Mouse (Mus musculus) CH12F3 (cell line): ENCODE results near the gene Slc9a8.

Experiments
- in situ Hi-C: fragments of 300-500 bp; cut with MboI; formaldehyde crosslinking; loops from 2 replicates; pipeline ENCODE4 v1.14.3; 2020; ENCODE audit warnings: low sequenced_read_pairs

Gene Slc9a8

GRCm38 (mm10) chr2:167445911-167446780 lies 24.6 kb downstream of the Slc9a8 start:
- in situ Hi-C loops: no loop called here

DNA sequence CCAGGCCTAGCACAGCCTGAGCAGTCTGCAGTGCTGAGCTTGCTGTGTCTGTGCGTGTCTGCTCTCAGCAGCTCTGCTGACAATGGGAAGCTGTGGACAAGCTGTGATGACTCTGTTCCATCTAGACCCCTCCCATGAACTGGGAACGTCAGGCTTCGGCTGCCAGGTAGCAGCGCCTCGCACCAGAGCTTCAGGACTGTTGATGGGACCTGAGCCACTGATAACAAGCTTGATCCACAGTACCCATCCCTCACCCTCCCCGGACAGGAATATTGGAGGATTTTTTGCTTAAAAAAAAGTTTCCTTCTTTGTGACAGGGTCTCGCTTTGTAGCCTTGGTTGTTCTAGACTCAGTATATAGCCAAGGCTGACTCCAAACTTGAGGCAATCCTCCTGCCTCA lies 25.7 kb downstream of the Slc9a8 start:
- in situ Hi-C loops: no loop called here

DNA sequence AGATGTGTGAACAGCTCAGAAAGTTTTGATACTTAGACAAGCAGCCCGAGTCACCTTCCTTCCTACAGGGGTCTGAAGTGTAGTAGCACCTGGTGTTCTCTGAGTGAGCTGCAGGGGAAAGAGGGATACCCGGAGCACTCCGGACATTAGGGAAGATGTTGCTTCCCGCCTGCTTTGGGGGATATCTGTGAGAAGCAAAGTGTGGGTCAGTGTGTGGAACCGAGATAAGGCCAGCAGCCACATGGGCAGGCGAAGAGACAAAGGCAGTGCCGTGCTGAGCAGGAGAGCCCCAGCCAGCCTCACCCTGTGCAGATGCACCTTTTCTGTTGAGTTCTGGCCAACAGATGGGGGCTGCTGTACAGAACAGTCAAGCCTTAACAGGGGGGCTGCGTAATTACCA lies 26.1 kb downstream of the Slc9a8 start:
- in situ Hi-C loops: no loop called here

DNA sequence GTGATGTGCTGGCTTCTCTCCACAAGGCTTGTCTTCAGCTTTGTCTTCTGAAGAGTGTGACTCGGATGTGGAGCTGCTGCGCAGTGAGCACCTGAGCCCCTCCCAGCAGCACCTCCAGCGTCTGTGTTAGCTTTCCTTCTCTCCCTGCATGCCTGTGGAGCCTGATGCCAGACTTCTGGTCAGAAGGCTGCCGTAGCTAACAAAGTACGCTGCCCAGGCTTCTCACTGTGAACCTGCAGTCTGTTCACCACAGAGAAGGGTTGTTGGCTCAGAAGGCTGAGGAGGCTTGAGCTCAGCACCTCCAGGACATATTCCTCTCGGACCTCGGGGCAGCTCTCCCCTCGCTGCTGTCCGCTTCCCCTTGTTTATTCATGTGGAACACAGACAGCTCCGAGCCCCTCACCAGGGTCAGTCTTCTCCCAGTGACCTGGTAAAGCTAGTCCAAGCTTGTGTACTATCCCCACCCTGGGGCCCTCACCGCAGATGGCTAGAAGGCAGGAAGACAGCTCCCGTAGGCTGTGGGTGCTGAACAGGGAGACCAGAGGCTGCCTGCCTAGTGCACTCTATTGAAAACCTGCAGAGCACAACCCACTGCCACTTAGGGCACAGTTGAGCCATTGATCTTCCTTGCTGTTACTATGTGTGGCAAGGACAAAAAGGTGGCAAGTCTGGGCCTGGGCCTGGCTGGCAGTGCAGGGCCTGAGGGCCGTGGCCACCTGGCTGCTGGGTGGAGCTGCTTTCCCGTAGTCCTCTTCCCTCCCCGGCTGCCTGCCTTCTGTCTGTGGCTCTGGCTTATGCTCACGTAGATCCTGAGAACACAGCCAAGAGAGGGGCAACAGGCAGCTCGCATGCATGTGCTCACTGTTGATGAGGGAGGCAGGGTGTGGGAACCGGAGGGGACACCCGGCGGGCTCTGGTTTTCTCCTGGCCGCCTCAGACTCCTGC lies 28.1 kb downstream of the Slc9a8 start:
- in situ Hi-C loops: no loop called here

- in situ Hi-C loops: no loop called here
Measured at GRCm38 (mm10) chr2:167450647-167451046, 29.1 kb downstream of the Slc9a8 start.

GRCm38 (mm10) chr2:167453814-167454213 lies 32.3 kb downstream of the Slc9a8 start:
- in situ Hi-C loops: no loop called here

- in situ Hi-C loops: no loop called here
Measured at GRCm38 (mm10) chr2:167456361-167457020, 35.0 kb downstream of the Slc9a8 start.

DNA sequence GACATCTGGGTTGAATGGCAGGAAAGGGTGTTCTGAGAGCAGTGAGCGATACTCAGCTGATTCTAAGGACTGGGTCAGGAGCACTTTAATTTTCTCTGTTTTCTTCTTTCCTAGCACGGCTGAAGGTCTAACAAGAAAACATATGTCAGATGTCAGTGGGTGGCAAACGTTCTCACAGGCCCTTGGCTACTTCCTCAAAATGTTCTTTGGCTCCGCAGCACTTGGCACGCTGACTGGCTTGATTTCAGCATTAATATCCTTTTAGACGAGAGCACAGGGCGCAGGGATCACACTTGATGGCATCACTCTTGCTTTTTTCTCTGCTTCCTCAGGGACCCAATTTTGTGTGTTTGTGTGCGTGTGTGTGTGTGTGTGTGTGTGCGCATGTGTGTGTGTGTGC lies 35.7 kb downstream of the Slc9a8 start:
- in situ Hi-C loops: no loop called here

DNA sequence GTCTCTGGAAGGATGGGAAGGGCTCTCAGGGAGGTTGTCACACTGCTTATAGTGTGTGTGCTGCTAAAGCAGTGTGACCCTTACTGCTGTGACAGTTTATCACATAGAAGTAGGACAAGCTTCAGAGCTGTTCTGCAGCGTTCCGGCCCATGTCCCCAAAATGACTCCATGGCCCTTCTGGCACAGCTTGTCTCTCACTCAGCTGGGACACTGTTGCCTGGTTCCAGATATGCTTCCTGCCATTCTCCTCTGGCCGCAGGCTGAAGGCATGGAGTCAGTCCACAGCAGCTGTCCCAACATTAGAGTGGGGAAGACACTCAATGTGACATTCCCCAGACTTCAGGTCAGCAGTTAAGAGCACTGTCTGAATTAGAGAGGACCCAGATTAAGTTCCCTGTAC lies 37.0 kb downstream of the Slc9a8 start:
- in situ Hi-C loops: no loop called here

DNA sequence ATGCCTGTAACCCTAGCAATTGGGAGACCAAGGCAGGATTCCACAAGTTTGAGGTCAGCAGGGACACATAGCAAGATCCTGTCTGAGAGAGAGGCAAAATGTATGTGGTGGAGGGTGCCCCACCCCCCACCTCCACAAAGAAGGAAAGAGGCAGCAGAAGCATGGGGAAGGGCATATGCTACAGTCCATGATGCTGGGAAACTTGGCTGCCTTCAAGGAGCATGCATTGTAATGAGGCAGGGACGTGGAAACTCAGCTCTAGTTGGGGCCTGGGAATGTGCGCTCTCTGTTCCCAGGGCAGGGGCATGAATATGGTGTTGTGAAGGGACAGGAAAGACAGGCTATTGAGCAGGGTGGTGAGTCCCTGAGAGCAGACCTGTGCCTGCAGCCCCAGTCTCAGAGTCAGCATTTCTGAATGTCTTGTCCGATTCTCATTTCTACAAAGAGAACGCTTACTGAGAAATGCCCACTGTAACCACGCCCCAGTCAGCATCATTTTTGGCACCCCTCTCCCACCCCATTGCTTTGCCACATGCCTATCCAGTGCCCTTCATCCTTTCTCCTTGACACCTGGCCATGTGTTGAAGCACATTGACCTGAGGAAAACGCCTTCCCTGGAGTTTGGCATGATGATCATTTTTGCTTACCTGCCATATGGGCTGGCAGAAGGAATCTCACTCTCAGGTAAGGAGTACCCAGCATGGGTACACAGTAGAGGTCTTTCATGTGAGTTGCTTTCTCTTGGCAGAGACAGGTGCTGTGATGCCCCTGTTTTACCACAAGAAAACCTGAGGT lies 37.8 kb downstream of the Slc9a8 start:
- in situ Hi-C loops: no loop called here

DNA sequence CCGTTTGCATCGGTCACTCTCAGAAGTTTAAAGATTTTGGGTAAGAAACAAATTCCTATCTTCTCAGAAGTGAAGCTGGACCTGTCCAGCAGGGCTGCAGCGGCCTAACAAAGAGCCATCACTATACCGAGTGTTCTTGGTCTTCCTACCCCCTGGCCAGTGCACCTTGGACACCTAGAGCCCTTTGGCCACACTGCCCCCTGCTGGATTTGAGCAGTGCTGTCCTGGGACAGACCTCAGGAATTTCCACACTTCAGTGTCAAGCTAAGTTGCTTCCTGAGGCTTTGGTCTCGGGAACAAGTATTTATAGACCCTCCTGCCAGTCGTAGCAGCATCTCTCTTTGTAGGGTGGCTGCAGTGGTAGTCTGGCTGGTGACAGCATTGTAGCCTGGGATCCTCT lies 41.4 kb downstream of the Slc9a8 start:
- in situ Hi-C loops: no loop called here

DNA sequence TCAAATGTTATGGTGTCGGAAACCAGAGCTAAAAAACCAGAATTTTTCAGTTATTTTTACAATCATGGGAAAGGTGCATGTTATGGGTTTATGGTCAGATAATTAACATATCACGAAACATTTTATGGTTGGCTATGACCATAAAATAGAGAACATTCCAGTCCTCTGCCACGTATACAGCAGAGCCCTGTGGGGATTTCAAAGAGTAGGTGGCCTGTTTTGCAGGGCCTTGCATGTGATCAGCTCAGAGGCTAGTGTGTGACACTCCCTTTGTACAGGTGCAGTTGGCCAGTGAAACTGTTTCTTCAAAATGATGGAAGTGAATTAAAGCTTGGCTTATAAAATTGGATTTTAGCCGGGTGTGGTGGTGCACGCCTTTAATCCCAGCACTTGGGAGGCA lies 42.3 kb downstream of the Slc9a8 start:
- in situ Hi-C loops: no loop called here

GRCm38 (mm10) chr2:167465951-167466350 lies 44.4 kb downstream of the Slc9a8 start:
- in situ Hi-C loops: no loop called here

DNA sequence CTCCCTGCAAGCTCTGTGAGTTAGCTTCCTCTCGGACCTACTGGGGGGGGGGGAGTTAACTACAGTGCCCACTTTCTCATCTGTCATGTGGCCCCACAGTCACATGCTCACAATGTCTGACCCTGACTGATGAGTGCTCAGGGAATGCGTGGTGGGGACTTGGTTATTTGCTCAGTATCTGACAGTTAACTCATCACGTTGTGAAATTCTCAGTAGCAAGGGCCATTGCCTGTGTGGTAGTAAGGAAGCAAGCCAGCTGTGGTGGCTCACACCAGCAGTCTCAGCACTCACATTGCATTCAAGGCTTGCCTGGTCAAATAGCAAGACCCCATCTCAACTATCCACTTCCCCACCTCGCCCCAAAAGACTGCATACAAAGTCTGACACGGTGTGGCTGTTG lies 45.7 kb downstream of the Slc9a8 start:
- in situ Hi-C loops: no loop called here

DNA sequence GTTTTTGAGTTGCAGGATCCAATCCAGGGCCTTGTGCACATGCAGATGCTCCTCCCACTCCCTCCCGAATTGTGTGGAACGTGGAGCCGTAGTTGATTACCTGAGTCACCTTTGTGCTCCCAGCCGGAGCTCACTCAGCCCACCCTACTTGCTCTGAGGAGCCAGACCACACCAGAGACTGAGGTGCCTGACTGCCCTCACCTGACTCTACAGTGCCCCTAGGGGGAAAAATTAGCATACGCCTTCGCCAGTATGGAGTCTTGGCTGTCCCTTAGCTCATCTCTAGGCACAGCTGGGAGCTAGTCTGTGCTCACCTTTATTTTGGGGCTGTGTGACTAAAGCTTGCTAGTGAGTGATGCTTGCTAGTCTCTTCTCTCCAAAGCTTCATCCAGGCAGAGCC lies 46.9 kb downstream of the Slc9a8 start:
- in situ Hi-C loops: no loop called here

DNA sequence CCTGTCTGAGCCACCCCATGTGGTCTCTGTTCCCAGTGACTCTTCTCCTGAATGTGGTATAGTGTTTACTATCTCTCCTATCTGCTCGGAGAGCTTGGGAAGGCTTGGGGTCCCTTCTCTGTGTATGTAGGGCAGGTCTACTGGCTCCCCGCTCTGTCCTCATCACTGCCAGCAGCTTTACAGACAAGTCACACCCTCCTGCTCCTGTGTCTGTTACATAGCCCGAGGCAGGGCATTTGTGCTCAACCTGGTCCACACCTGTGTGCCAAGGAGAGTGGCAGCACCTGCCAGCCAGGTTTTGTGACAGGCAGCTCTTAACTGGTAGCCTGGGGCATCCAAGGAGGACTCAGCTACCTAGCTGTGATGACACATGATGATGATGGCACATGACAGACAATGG lies 49.1 kb downstream of the Slc9a8 start:
- in situ Hi-C loops: no loop called here

DNA sequence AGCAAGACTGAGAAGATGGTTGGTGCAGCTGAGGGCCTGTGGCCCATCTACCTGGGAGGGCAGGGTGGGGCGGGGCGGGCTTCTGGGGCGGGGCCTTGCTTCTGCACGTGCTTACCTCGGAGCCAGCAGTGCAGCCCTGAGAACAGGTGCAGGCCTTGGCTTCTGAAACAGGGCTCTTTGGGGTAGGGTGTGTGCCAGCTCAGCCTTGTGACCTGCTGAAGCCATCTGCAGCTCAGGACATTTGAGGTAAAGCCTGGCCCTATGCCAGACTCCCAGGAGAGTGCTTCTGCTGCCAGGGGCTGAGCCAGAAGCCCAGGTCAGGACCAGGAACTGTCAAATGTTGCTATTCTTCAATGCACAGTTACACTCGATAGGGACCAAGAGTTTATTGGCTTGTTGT lies 50.1 kb downstream of the Slc9a8 start:
- in situ Hi-C loops: no loop called here

- in situ Hi-C loops: no loop called here
Measured at GRCm38 (mm10) chr2:167474218-167474617, 52.7 kb downstream of the Slc9a8 start.

- in situ Hi-C loops: no loop called here
Measured at GRCm38 (mm10) chr2:167475596-167475995, 54.1 kb downstream of the Slc9a8 start.

- in situ Hi-C loops: no loop called here
Measured at GRCm38 (mm10) chr2:167476200-167476688, 54.7 kb downstream of the Slc9a8 start.
